Mouse (Mus musculus) heart, postnatal 4 days (tissue): ENCODE data around the gene Pgr. TPM values are rescaled to one million over a fixed set of nuclear protein-coding genes. Genes with fewer than 3 reads are reported as not detected.

Experiments used
- DNase-seq: peaks from one replicate; pipeline ENCODE4 v3.0.0; 2021
- total RNA-seq, 2 experiments: library from RNA; stranded (reverse); gene quantifications; 2 replicates each; pipeline ENCODE4 v1.2.3; 2021

The Pgr gene
- not detected for total RNA-seq

DNA sequence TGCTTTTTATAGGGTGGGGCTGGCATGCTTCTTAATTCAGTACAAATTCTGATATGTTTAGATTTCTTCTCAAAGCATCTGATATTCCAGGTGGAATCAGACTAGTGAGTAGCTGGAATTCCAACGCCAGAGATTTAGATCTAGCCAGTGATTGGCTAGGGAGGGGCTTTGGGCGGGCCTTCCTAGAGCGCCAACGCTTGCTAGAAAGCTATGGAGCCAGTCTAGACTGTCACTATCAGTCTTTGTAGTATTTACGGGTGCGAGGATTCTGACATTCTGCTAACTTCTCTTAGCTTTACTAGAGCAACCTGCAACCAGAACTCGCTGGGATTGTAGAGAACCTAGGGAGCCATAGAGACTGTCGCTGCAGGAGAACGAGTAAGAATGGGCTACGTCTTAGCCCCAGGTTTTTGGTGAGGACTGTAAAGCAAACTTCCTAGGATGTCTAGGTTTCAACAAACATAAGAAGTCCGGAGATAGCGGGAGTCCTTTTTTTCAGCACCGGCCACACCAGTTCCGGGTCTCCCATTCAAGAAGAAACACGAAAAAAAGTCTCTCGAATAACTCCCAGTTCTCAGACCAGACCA is at the start of gene Pgr:
Pgr (plus strand) TSS at position 218 of the 587 bp plus-strand sequence.
- DNase-seq = no peak

GRCm38 (mm10) chr9:8857455-8857854 is 42.2 kb upstream of the Pgr start:
- DNase-seq = no peak

GRCm38 (mm10) chr9:8868511-8868910 is 31.1 kb upstream of the Pgr start:
- DNase-seq = no peak

GRCm38 (mm10) chr9:8895205-8895604 is 4.4 kb upstream of the Pgr start:
- no peak for DNase-seq

- DNase-seq = peak; percentile 18
Measured at GRCm38 (mm10) chr9:8900203-8901012, 775 bp downstream of the Pgr start.

DNA sequence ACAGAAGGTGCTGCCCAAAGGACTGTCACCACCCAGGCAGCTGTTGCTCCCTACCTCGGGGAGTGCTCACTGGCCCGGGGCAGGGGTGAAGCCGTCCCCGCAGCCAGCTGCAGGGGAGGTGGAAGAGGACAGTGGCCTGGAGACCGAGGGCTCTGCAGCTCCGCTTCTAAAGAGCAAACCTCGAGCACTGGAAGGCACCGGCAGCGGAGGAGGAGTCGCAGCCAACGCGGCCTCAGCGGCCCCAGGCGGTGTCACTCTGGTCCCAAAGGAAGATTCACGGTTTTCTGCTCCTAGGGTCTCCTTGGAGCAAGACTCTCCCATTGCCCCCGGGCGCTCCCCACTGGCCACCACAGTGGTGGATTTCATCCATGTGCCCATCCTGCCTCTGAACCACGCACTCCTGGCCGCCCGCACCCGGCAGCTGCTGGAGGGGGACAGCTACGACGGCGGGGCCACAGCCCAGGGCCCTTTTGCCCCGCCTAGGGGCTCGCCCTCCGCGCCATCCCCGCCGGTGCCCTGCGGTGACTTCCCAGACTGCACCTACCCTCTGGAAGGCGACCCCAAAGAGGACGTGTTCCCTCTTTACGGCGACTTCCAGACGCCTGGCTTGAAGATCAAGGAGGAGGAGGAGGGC is 1.5 kb downstream of the Pgr start:
- DNase-seq = peak; percentile 10

DNA sequence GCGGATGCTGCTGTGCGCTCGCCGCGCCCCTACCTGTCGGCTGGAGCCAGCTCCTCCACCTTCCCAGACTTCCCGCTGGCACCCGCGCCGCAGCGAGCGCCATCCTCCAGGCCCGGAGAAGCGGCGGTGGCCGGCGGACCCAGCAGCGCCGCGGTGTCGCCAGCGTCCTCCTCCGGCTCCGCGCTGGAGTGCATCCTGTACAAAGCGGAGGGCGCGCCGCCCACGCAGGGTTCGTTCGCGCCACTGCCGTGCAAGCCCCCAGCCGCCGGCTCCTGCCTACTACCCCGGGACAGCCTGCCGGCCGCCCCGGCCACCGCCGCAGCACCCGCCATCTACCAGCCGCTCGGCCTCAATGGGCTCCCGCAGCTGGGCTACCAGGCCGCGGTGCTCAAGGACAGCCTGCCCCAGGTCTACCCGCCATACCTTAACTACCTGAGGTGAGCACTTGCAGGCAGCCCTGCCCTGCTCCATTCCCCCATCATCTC is 2.1 kb downstream of the Pgr start:
- peak; percentile 14 for DNase-seq

GRCm38 (mm10) chr9:8902277-8902676 is 2.6 kb downstream of the Pgr start:
- no peak for DNase-seq

DNA sequence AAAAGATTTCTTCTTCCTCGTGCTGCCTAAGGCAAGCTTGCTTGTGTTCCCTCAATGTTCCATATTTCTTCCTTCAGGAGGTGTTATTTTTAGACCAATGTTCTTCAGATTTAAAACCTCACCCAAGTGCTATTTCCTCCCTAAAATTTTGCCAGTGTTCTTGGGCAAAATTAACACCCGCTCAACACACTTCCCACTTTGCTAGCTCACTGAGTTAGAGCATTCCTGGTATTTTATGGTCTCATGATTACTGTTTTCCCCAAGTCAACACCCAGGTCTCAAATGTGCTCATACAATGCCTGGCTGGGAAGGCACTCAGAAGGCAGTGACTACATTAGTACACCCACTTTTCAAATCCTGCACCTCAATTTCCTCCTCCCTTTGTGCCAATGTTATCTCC is 27.9 kb downstream of the Pgr start:
- DNase-seq = no peak

GRCm38 (mm10) chr9:8937753-8938152 is 38.1 kb downstream of the Pgr start:
- no peak for DNase-seq

- no peak for DNase-seq
Measured at GRCm38 (mm10) chr9:8953306-8953705, 53.7 kb downstream of the Pgr start.

- peak; percentile 40 for DNase-seq
Measured at GRCm38 (mm10) chr9:8964512-8965133, 65.0 kb downstream of the Pgr start.

DNA sequence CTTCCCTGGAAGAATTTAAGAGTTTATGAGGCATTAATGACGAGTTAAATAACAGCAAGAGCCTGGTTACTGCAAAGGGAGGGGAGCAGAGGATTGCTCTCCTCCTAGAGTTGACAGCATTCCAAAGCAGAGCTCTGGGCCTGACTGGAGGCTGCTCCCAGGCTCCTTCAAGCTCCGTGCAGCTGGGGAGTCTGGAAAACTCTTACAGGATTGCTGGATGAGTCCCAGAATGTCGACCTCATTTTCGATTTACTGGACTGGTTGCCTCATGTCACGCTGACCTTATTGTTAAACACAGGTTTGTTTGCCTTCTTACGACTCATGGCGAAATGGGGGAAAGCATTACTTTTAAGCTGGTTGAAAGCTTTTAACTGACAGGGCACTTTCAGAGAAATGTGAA is 70.6 kb downstream of the Pgr start:
- peak; percentile 25 for DNase-seq

GRCm38 (mm10) chr9:8971491-8971890 is 71.9 kb downstream of the Pgr start, which contains the start of gene Gm16485:
Gene Gm16485 (plus strand): TSS chr9:8971791.
- no peak for DNase-seq

DNA sequence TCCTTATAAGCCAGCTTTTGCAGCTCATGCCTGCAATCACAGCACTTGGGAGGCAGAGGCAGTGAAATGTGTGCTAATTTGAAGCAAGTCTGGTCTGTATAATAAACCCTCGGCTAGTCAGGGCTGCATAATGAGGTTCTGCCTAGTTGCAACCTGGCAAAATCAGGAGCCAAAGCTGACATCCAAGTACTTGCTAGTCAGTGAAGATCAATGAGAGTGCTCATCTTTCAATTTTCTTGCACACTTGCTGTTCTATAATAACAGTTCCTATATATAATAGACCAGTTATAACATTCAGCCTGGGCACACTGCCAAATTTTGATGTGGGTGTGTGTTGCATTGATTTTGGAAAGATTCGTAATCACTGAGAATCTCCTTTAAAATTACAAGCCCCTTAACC is 78.1 kb downstream of the Pgr start:
- DNase-seq = no peak

DNA sequence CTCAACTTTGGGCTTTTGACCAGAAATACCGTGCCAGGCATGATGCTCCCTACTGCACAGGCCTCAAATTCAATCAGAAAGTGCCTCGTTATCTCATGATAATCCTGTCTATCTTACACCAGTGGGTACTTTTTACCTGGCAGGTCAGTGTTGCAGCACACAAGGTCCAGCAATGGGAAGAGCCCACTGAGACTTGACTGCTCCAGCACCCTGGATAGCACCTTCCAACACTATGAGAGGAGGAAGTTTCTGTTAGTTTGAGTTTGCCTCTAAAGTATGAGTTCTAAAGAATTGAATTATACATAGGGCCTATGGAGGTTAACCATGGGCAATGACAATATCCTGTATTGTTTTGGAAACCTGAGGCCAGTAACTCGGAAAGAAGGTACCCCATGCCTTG is 82.7 kb downstream of the Pgr start:
- no peak for DNase-seq

DNA sequence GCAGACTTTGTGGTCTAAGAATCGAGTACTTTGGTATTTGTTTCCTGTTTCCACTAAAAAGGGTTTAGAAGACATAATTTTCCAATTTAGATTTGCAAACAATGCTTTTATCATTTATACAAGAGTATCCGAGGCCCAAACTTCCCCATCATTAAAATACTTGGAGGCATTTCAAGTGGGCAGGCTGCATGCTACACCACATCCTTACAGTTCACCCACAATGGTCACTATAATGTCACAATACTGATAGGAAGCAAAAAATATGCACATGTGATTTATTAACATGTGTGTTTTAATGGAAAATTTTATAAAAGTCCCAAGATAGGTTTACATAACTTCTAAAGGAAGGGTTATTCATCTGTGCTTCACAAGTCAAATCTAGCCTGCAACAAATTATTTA is 96.9 kb downstream of the Pgr start:
- no peak for DNase-seq

DNA sequence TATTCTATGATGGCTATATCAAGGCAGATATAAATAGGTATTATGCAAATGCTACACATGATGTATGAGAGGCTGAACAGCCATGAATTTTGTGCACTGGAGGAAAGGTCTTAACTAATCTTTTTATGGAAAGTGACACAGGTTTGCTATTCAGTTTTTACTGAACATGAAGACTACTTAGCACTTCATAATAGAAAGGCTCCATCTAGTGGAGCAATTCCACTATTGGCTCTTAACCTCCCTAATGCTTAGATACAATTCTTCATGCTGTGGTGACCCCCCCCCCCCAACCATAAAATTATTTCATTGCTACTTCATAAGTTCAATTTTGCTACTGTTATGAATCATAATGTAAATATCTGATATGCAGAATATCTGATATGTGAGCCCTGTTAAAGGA is 101.5 kb downstream of the Pgr start:
- no peak for DNase-seq

DNA sequence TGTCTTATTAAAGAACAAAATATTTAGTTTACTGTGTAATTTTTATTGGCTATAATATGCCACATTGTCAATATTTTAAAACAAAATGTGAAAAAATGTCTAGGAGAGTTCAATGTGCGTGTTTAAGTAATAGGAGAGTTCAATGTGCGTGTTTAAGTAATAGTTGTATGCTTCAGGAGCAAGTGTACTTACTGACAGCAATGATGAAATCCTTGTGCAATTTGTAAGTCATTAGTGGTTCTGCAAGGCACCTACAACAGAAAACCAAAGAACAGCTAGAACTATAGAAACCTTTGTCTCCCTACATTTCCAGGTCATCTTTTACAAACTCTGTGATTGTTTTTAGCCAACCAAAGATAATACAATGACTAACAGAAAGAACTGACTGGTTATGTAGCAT is 115.5 kb downstream of the Pgr start:
- no peak for DNase-seq
